Mouse (Mus musculus): ENCODE measurements around the gene Coq10b.
A peak's percentile ranks its signal among the peaks of the same experiment; 100 is the strongest.

GRCm38 (mm10) chr1:55053005-55053404 is 435 bp downstream of the Coq10b start:
- TF ChIP-seq CTCF (IDR thresholded peaks at IDR 0.05; ENCODE audit: low read depth) (peak; percentile 42; the same call in 1 of the 2 replicates), EP300 (optimal IDR thresholded peaks at IDR 0.05) (peak; percentile 37)
